Mouse (Mus musculus) embryo, embryonic 11.5 days (tissue): ENCODE data around the gene Prpf40a.

Source experiments
- DNase-seq: peaks from one replicate; pipeline ENCODE4 v3.0.0-alpha.2; 2012; ENCODE audit warnings: low read depth, low spot score

The Prpf40a gene

DNA sequence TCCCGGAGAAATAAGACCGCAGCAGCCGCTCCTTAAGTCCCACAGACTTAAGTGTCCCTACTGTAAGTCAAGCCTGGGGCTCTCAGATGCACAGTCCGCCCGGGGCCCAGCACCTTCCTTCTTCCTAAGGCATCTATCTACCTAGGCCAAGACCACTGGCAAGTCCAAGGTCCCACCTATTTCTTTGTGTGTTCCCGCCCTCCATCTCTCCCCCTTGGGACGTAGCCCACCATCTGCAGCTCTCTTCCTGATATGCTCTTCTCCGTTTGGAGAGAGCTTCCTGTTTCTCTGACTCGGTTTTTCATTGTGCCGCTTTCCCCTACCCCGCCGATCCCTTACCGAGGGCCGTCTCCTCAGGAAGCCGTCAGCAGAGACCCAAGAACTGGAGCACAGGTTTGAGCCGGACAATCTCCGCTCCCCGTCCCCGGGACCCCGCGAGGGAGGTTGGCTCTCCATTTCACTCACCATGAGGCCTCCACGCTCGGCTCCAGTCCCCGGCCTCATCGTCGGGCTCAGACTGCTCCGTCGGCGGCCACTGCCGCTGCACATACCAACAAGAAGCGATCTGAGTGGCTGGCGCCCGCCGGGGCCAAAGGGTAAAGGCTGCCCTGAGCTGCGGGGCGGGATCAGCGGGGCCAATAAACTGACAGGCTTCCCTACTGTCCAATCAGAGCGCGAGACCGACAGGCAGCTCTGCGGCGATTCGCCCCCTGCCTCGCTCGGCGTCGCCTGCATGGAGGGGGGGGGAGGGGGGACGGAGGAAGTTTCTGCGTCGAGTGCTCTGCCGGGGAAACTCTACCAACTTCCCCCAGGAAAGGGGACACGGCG lies at the start of gene Prpf40a:
Prpf40a (minus strand) TSS at position 601 of the 828 bp plus-strand sequence.
- peak; percentile 97 for DNase-seq

DNA sequence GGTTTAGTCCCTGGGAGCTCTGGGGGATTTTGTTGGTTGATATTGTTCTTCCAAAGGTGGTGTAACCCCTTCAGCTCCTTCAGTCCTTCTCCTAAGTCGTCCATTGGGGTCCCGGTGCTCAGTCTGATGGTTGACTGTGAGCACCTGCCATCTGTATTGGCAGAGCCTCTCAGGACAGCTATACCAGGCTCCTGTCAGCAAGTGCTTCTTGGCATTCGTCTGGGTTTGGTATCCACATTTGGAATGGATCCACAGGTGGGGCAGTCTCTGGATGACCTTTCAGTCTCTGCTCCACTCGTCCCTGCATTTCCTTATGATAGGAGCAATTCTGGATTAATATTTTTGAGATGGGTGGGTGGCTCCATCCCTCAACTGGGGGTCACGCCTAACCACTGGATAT lies 31.2 kb upstream of the Prpf40a start:
- no peak for DNase-seq

DNA sequence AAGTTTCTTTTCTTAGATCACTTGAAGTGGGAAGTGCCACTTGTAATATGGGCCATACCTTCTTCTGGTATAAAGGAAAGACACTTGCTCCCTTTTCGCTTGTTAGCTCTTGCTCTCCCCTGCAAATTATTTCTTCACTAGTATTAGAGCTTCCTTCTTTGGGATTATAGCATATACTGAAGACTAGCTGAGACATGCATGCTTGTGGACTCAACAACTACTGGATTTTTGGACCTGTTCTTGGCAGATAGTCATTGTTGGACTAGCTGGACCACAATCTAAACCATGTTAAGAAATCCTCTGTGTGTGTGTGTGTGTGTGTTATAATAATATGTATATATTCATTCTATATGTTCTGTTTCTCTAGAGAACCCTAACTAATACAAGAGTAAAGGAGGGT lies 22.4 kb upstream of the Prpf40a start:
- DNase-seq: no peak

DNA sequence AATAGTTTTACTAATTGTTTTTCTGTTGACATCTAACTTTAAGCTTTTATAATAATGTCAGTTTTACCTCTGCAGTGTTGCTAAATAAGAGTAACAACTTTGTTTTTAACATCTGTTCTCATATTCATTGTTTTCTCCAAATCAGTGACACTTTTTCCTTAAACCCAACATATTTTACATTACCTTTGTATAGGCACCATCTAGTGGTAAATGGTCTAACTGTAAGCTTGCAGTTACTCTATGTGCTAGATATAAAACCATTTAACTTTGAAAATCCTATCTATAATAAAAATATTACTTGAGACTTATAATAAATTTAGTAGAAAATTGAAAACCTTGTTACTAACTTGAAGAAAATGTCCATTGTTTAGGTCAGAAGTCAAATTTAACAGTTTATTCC lies 15.7 kb upstream of the Prpf40a start:
- DNase-seq: no peak

GRCm38 (mm10) chr2:53204373-53205274 lies 13.5 kb upstream of the Prpf40a start:
- no peak for DNase-seq

DNA sequence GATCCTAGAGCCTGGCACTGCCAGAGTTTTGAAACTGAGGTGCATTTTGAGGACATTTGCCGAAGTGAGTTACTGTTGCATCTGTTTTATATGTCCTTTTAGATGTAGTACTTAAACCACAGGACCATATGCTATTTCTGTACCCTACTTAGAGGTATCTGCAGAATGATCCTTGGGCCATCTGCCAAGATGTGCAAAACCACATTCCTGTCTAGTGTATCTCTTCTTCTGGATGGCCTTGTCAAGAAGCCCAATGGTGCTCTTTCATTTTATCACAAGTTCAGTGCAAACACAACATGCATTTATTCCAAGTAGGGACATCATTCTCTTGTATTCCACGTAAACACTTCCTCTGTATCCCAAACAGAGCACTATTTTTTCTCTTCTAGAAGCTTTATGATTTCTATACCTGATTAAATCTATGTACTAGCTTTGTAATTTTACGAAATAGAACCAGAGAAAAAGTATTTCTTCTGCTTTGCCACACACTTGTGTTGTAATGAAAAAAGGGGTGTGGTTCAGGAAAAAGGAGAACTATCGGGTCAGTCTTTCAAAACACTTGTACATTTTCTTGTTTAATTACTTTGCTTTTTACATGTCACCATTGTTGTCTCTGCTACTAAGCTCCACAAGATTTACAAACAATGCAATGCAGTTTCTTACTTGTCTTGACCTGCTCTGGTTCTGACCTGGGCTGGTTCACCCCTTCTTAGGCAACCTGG lies 9.2 kb upstream of the Prpf40a start:
- no peak for DNase-seq

DNA sequence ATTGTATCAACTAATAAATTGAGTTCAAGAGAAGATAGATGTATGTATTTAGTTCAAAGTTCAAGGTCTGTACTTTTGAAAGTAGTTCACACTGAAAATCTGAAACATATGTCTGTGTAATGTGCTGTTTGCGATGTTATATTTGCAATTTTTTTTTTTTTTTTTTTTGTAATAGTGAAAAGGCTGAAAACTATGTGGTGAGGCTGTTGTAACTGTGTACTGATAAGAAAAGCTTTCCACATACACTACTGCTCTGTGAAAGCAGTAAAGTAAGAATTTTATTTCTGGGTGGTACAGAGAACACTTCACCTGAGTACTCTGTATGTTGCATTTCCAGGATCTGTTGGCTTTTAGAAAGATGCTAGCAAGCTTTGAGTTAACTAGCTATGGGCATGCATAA lies 8.1 kb upstream of the Prpf40a start:
- no peak for DNase-seq

DNA sequence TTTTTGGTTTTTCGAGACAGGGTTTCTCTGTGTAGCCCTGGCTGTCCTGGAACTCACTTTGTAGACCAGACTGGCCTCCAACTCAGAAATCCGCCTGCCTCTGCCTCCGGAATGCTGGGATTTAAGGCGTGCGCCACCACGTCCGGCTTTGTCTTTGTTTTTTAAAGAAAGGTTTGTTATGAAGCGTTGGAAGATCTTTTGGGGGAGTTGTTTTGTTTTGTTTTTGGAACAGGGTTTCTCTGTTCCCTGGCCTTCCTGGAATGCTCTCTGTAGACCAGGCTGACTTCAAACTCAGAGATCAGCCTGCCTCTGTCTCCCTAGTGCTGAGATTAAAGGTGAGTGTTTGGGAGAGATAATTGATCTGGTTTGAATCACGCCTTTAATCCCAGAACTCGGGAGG lies 5.3 kb upstream of the Prpf40a start:
- no peak for DNase-seq

- peak; percentile 32 for DNase-seq
Measured at GRCm38 (mm10) chr2:53192386-53192785, 1.3 kb upstream of the Prpf40a start.

DNA sequence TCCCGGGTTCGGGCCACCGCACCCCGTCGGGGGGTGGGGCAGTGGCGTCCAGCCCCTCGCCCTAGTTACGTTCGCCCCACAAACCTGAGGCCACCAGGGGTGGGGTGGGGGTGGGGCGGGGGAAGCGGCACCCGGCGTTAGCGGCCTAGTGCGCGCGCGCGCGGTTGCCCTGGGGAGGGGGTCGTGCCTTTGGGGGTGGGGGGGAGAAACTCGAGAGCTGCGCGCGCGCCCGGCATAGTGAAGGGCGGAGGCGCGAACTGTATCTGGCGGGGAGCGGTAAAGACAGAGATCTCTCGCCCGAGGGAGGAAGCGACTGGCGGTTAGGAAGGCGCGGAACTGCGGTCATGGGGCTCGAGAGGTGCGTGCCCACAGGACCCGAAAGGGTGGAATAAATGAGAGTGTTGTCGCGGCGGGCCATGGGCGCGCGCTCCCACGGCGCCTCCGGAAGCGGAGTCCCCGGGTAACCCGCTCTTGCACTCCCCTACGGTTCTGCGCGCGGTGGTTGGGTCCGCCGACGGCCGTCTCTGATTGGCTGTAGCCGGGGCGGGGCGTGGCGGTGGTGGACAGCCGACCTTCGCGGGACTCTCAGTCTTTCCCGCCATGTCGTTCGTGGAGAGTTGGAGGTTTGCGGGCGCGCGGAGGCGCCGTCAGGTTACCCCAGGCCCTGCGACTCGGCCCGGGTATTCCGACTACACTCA lies 588 bp upstream of the Prpf40a start, which contains the start of gene Arl6ip6:
Arl6ip6 (plus strand) TSS at position 204 of the 698 bp plus-strand sequence.
- DNase-seq: peak; percentile 89

DNA sequence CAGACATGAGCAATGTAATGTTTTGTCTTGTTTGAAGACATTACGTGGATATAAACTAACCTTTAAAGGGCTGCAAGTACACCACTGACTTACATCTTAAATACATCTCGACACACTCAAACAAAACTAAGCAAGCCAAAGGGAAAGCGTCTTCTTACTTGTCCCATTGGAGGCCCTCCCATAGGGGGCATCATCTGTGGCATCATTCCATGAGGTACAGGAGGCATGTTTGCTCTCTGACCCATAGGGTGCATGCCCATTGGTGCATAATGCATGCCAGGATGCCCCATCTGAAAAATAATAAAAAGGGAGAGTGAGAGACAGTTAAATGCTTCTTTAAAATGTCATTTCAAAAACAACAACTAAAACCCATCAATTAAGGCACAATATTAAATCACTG lies 1.3 kb downstream of the Prpf40a start:
- DNase-seq: no peak

DNA sequence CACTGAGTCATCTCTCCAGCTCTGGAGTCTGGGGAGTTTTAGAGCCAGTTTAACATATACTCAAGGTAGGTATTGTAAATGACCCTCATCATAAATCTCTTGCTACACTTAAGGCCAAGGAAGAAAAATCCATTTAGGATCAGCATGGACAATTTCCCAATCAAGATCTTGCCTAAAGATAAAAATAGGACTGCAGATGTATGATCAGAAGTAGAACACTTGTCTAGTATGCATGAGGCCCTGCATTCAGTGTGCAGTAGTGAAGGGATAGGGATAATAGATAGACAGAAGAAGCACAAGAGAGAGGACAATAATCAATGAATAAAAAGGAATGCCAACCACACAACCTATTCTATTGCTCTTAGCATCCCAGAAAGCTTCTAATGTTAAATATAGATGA lies 11.2 kb downstream of the Prpf40a start:
- no peak for DNase-seq

DNA sequence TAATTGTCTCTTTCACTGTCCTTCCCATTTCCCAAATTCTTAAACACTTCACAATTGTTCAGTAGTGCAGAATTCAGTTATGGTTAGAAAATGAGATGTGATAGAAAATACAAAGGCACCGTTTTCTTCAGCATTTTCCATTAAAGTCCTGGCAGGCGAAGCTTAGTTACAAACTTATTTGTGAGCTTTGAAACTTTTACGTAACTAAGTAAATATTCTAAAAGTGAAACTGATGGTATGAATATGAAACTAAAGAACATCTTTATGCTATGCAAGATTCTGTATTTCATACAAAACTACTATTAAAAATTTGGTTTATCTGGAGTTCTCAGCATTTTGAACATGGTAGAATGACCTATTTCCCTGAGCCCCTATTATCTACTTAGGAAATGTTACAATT lies 12.1 kb downstream of the Prpf40a start:
- DNase-seq: no peak

GRCm38 (mm10) chr2:53173966-53174365 lies 17.1 kb downstream of the Prpf40a start:
- no peak for DNase-seq

DNA sequence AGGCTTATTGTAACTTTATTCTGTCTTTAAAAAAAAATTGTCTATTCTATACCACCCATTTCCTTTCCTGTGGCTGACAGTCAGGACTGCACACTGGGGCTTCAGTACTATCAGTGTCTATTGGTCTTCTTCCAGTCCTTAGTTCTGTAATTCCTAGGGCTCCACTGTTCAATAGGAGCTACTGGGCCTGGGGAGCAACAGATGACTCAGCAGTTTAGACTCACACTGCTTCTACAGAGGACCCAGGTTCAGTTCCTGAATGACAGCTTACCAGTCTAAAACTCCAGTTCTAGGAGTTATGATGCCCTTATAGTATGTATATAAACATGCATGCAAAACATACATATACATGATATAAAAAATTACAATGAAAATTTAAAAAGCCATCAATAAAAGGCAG lies 44.2 kb downstream of the Prpf40a start:
- no peak for DNase-seq

DNA sequence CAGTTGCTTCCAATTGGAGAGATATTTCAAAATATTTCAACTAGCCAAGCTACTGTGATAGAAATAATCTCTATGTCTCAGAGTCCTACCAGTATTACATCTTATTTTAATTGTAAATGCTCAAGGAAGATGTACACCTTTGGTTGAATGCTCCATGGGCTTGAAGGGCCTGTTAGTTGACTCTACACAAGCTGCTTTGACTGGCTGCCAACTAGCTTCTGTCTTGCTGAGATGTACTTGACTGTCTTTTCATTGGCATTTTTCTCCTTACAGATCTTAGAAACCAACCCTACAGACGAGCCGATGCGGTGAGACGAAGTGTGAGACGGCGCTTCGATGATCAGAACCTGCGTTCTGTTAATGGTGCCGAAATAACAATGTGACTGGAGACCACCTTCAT lies 59.5 kb downstream of the Prpf40a start:
- DNase-seq: no peak

DNA sequence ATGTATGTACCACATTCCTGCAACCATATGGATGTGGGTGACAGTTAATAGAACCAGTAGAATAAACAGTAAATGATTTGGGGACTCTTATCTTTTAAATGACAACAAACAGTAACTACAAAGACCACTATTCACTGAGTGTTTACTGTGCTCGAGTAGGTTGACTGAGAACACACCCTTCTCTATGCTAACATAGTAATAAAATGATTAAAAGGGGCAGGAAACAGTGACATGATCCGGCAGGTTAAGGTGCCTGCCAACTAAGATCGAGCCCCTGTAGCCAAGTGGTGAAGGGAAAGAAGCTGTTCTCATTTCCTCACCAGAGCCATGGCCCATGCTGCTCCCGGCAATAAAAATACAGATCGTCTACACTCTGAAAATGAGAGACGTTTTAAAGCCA lies 62.0 kb downstream of the Prpf40a start:
- DNase-seq: no peak

GRCm38 (mm10) chr2:53125998-53126397 lies 65.1 kb downstream of the Prpf40a start:
- no peak for DNase-seq

DNA sequence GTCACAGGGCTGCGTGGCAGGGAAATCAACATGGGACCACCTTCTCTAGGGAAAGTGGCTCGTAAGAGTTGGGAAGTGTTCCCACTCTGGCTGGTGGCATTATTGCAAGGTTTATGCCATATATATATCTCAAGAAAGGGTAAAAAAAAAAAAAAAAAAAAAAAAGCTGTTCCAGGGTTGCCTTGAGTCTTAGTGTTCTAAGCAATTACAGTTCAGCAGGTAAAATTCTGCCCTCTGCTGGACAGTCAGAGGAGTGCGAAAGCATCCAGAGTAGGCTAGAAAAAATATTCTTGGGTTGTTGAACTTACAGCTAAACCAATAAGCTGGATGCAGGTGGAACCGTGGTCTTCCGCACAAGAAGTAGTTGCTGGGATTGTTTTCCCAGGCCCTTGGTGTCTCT lies 69.3 kb downstream of the Prpf40a start:
- DNase-seq: peak; percentile 30

GRCm38 (mm10) chr2:53108547-53108946 lies 82.5 kb downstream of the Prpf40a start:
- DNase-seq: no peak

GRCm38 (mm10) chr2:53106472-53106871 lies 84.6 kb downstream of the Prpf40a start:
- no peak for DNase-seq
